Mouse (Mus musculus) neural tube, embryonic 15.5 days (tissue): ENCODE results near the gene Phb2. TPM values are rescaled to one million over a fixed set of nuclear protein-coding genes. Genes with fewer than 3 reads are reported as not detected.

ENCODE experiments used
- ATAC-seq: fragments of 200-750 bp; cut with Nextera tagmentation; 2 replicates; pipeline ENCODE4 v1.8.0; 2017; ENCODE audit warnings: mild to moderate bottlenecking, moderate TSS enrichment, moderate library complexity; ENCODE audit not compliant: low FRiP score
- H3K27ac ChIP-seq: fragments of 300-500 bp; sonication (generic); replicated peaks from 2 replicates; pipeline ENCODE4 v1.5.1; 2015; ENCODE audit warnings: mild to moderate bottlenecking, inconsistent platforms
- H3K27me3 ChIP-seq: fragments of 300-500 bp; sonication (generic); replicated peaks from 2 replicates; pipeline ENCODE4 v1.6.1; 2015; ENCODE audit warnings: inconsistent platforms
- H3K36me3 ChIP-seq: fragments of 300-500 bp; sonication (generic); 2 replicates; pipeline ENCODE4 v1.6.1; 2015; ENCODE audit warnings: inconsistent platforms
- H3K4me1 ChIP-seq: fragments of 300-500 bp; sonication (generic); 2 replicates; pipeline ENCODE4 v1.6.1; 2015; ENCODE audit warnings: inconsistent platforms
- H3K4me2 ChIP-seq: fragments of 300-500 bp; sonication (generic); 2 replicates; pipeline ENCODE4 v1.6.1; 2015; ENCODE audit warnings: inconsistent platforms, mild to moderate bottlenecking, moderate library complexity
- H3K4me3 ChIP-seq: fragments of 300-500 bp; sonication (generic); replicated peaks from 2 replicates; pipeline ENCODE4 v1.5.1; 2015; ENCODE audit warnings: mild to moderate bottlenecking, inconsistent platforms
- H3K9ac ChIP-seq: fragments of 300-500 bp; sonication (generic); replicated peaks from 2 replicates; pipeline ENCODE4 v1.6.1; 2015; ENCODE audit warnings: mild to moderate bottlenecking, inconsistent platforms
- H3K9me3 ChIP-seq: fragments of 300-500 bp; sonication (generic); replicated peaks from 2 replicates; pipeline ENCODE4 v1.6.1; 2016; ENCODE audit warnings: inconsistent platforms
- WGBS: fragments of 180-500 bp; shearing (Covaris S2); methylation state at CpG from one replicate; pipeline ENCODE4 v1.1.7; 2015; ENCODE audit warnings: mixed read lengths; 5-methylcytosine and 5-hydroxymethylcytosine counted together
- polyA plus RNA-seq: library from polyadenylated mRNA; unstranded; fragments of >200 nt; fragmentation: Nextera tagmentation; extraction: Ambion mirVana; gene quantifications from 2 replicates; pipeline ENCODE4 v1.2.1, GENCODE M21; 2015

The Phb2 gene
- polyA plus RNA-seq, 1 experiment from 2014 or later = 267 TPM

DNA sequence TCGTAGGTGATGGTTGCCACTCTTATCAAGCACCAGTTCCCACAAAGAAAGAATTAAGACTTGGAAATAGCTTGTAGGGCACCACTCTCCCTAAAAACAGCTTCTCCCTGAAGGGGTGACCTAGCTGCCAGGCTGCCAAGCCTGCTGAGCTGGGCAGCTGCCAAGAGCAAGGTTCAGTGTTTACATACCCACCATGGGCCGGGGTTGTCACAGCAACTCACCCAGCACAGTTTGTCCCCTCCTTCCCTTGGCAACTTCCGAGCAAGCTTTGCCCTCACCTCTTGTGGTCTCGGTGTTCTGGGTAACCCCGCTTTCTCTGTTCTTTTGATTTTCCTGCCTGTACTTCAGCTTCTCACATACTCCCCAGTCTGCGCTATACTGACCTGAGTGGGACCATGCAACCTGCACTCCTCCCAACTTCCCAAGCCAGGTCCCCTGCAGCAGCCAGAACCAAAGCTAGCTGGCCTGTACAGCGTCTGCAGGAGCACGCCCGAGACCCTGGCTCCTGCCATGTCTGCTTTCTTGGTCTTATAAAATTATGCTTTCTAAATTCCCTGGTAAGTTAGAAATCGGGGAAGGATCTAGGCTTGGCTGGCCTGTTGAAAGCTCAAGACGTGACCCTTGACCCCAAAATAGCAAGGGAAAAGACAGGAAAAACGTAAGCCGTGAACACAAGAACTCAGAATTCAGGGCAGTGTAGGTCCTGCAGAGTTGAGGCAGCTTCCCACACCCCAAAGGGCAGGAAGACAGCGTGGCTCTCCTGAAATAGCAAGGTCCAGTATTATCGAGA is 17.8 kb upstream of the Phb2 start:
- peak; percentile 63 for ATAC-seq
- Histone ChIP-seq H3K4me1 (peaks cover 13% of the 10 kb centered on the region), H3K4me3 (no peak overlapping the region), H3K36me3 (peaks cover 9% of the 10 kb centered on the region; the same call in 1 of the 2 replicates), H3K9me3 (no peaks in the 10 kb centered on the region), H3K4me2 (peak overlapping the region; percentile 7; the same call in 1 of the 2 replicates), H3K27me3 (no peaks in the 10 kb centered on the region), H3K27ac (peak overlapping the region; percentile 58), H3K9ac (no peak overlapping the region; the same call in 1 of the 2 replicates)
- WGBS = 79% methylated on average over 15 of the region's 15 CpGs

DNA sequence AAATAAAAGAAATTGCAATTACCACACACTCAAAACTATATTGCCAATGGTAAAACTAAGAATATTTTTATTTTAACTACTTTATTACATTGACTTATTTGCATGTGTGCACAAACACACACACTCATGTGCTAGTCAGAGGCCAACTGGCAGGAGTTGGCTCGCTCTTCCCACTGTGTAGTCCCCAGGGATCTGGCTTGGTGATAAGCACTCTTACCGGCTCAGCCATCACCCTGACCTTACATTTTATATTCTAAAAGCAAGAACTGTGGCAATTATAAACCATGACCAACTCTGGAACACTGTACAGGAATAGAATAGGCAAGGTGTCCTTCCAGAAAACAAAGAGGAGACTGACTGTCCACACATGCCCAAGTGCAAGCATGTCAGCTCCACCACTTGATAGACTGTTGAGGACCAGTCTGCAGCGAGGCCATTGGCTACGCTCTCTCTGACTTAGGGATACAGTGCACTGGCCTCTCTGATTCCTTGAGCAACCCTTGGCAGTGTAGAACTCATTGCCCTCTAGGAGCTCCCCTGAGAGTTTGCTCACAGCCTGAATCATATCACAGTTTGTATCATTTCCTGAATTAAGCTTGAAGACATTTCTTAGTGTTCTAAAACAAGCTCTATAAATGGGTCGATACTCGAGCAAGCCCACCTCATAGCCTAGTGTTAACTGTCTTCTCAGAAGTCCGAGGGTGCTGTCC is 15.5 kb upstream of the Phb2 start:
- H3K9me3 ChIP-seq = no peaks in the 10 kb centered on the region
- H3K9ac ChIP-seq = no peak overlapping the region
- no peak overlapping the region for H3K4me3 ChIP-seq
- H3K4me2 ChIP-seq = no peak overlapping the region
- peaks cover 13% of the 10 kb centered on the region for H3K4me1 ChIP-seq
- H3K27ac ChIP-seq = no peak overlapping the region
- no peak for ATAC-seq
- no peaks in the 10 kb centered on the region for H3K27me3 ChIP-seq
- 90% methylated on average over 7 of the region's 7 CpGs for WGBS
- peaks cover 19% of the 10 kb centered on the region for H3K36me3 ChIP-seq

- H3K27ac ChIP-seq = no peak overlapping the region
- no peak for ATAC-seq
- H3K9me3 ChIP-seq = no peaks in the 10 kb centered on the region
- peaks cover 11% of the 10 kb centered on the region for H3K4me1 ChIP-seq
- 90% methylated on average over 6 of the region's 6 CpGs for WGBS
- no peak overlapping the region for H3K4me2 ChIP-seq
- no peaks in the 10 kb centered on the region for H3K27me3 ChIP-seq
- no peak overlapping the region for H3K9ac ChIP-seq
- H3K4me3 ChIP-seq = no peak overlapping the region
- peaks cover 40% of the 10 kb centered on the region for H3K36me3 ChIP-seq
Observed at GRCm38 (mm10) chr6:124698751-124699150, 13.4 kb upstream of the Phb2 start.

DNA sequence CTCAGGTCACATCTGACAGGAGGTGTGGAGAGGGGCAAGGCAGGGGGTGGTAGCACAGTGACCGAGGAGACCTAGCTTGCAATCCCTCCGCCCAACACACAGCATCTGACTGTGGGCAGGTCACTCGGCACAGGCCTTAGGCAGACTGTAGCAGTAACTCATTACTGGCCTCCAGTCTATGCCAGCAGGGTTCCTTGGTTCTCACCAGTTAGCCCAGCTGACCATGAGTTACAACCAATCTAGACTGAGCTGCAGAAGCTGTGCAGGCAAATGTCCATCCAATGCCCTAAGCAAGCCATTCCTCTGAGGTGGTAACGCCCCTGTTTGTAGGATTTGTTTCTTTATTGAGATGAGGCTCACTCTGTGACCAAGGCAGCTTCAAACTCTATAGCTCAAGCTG is 12.8 kb upstream of the Phb2 start:
- ATAC-seq = no peak
- H3K9ac ChIP-seq = no peak overlapping the region
- H3K4me1 ChIP-seq = peaks cover 5% of the 10 kb centered on the region
- no peaks in the 10 kb centered on the region for H3K9me3 ChIP-seq
- H3K27ac ChIP-seq = no peak overlapping the region
- H3K4me3 ChIP-seq = no peak overlapping the region
- H3K36me3 ChIP-seq = peaks cover 46% of the 10 kb centered on the region
- 86% methylated on average over 4 of the region's 4 CpGs for WGBS
- no peak overlapping the region for H3K4me2 ChIP-seq
- H3K27me3 ChIP-seq = no peaks in the 10 kb centered on the region

- Histone ChIP-seq H3K9ac (no peak overlapping the region), H3K4me3 (no peak overlapping the region), H3K4me2 (no peak overlapping the region), H3K27ac (no peak overlapping the region), H3K4me1 (no peaks in the 10 kb centered on the region), H3K36me3 (peaks cover 53% of the 10 kb centered on the region), H3K9me3 (no peaks in the 10 kb centered on the region), H3K27me3 (no peaks in the 10 kb centered on the region)
- 84% methylated on average over 11 of the region's 11 CpGs for WGBS
- no peak for ATAC-seq
Observed at GRCm38 (mm10) chr6:124699962-124700610, 12.1 kb upstream of the Phb2 start.

DNA sequence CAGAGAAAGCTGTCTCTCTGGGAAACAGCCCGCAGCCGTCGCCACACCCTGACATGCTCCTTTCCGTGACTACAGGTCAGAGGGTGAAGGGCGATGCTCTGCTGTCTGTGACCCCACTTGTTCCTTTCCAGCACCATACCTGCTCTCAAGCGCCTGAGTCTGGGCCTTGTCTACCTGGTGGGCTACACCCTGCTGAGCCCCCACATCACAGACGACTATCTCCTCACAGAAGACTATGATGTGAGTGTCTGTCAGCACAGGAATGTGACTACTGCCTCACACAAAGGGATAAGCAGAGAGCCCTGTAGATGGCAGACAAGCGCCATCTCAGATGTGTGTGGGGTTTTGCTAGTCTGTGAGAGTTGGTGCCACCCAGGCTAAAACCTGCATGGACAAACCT is 10.8 kb upstream of the Phb2 start:
- no peak for ATAC-seq
- WGBS = 82% methylated on average over 8 of the region's 8 CpGs
- Histone ChIP-seq H3K9me3 (no peaks in the 10 kb centered on the region), H3K36me3 (peaks cover 60% of the 10 kb centered on the region), H3K9ac (no peak overlapping the region), H3K27ac (no peak overlapping the region), H3K4me1 (no peaks in the 10 kb centered on the region), H3K27me3 (no peaks in the 10 kb centered on the region), H3K4me2 (no peak overlapping the region), H3K4me3 (no peak overlapping the region)

- Histone ChIP-seq H3K9me3 (no peaks in the 10 kb centered on the region), H3K4me1 (no peaks in the 10 kb centered on the region), H3K4me3 (no peak overlapping the region), H3K27me3 (no peaks in the 10 kb centered on the region), H3K4me2 (no peak overlapping the region), H3K9ac (no peak overlapping the region), H3K36me3 (peaks cover 60% of the 10 kb centered on the region), H3K27ac (no peak overlapping the region)
- 90% methylated on average over 17 of the region's 17 CpGs for WGBS
- ATAC-seq = no peak
Observed at GRCm38 (mm10) chr6:124702102-124702783, 9.9 kb upstream of the Phb2 start.

DNA sequence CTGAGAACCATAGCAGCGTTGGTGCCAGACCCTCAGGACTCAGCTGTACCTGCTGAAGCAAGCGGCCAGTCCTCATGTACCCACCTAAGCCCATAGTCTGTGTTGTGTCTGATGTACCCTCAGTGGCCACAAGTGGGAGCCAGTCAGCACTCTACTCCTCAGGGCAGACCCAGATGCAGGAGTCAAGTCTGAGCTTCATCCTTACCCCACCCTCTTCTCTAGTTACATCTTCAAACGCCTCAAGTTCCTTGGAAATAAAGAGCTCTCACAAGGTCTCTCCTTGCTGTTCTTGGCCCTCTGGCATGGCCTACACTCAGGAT is 9.4 kb upstream of the Phb2 start:
- WGBS = 60% methylated on average over 3 of the region's 3 CpGs
- no peak overlapping the region for H3K4me2 ChIP-seq

DNA sequence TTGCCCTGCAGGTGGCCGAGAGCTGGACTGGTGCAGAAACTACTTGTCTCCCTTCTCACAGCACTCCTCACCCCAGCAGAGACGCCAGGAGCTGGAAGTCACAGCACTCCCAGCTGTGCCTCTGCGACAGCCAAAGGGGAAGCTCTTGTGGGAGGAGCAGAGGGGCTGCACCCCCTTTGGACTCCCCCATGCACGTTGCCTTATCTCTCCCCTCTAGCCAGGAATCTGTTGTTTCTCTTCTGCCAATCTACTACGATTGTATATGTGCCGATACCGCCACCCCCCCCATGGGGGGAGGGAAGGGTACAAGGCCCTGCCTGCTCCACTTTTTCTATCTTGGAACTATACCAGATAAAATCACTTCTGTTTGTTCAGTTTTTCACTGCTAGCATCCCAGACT is 8.3 kb upstream of the Phb2 start:
- ATAC-seq = no peak
- WGBS = 86% methylated on average over 7 of the region's 7 CpGs
- Histone ChIP-seq H3K36me3 (peaks cover 64% of the 10 kb centered on the region), H3K4me1 (no peaks in the 10 kb centered on the region), H3K27me3 (no peaks in the 10 kb centered on the region), H3K4me3 (no peak overlapping the region), H3K9me3 (no peaks in the 10 kb centered on the region), H3K9ac (no peak overlapping the region), H3K4me2 (no peak overlapping the region), H3K27ac (no peak overlapping the region)

More for the DNA sequence above, 9.4 kb upstream of the Phb2 start:
- Histone ChIP-seq H3K27ac (no peak overlapping the region), H3K4me3 (no peak overlapping the region), H3K9ac (no peak overlapping the region), H3K9me3 (no peaks in the 10 kb centered on the region), H3K4me1 (no peaks in the 10 kb centered on the region), H3K27me3 (no peaks in the 10 kb centered on the region), H3K36me3 (peaks cover 64% of the 10 kb centered on the region)
- peak; percentile 59 for ATAC-seq

DNA sequence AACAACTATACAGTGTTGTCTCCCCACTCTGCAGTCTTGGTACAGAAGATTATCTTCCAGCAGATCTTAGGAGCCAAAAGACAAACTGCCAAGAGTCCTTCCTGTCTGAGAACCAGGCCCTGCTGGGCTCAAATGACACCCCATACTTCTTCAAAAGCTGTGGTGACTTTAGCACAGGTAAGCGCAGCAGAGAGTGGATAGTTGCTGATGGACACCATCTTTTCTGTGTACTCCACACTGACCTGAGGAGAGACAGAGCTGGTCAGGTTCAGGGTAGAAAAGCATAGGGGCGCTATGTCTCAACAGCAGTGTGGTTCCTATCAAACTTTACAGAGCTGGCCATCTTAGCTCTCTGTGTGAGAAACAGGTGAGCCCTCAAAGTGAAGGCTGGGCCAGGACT is 7.7 kb upstream of the Phb2 start:
- no peak overlapping the region for H3K9ac ChIP-seq
- ATAC-seq = no peak
- WGBS = 98% methylated on average over 2 of the region's 2 CpGs
- H3K4me2 ChIP-seq = no peak overlapping the region
- peaks cover 59% of the 10 kb centered on the region for H3K36me3 ChIP-seq
- H3K4me1 ChIP-seq = peaks cover 4% of the 10 kb centered on the region
- H3K27me3 ChIP-seq = no peaks in the 10 kb centered on the region
- H3K27ac ChIP-seq = no peak overlapping the region
- H3K9me3 ChIP-seq = no peaks in the 10 kb centered on the region
- H3K4me3 ChIP-seq = no peak overlapping the region

- WGBS = 89% methylated on average over 5 of the region's 5 CpGs
Observed at GRCm38 (mm10) chr6:124706061-124706627, 6.0 kb upstream of the Phb2 start.

More at GRCm38 (mm10) chr6:124706061-124706627, 6.0 kb upstream of the Phb2 start:
- Histone ChIP-seq H3K4me1 (peaks cover 21% of the 10 kb centered on the region), H3K9me3 (no peaks in the 10 kb centered on the region), H3K4me3 (no peak overlapping the region), H3K27me3 (no peaks in the 10 kb centered on the region), H3K36me3 (peaks cover 49% of the 10 kb centered on the region), H3K4me2 (no peak overlapping the region), H3K27ac (no peak overlapping the region), H3K9ac (no peak overlapping the region)
- ATAC-seq = no peak
